Mouse (Mus musculus): ENCODE data around the gene Uxs1.

Uxs1 gene

GRCm38 (mm10) chr1:43717967-43718366, 109.6 kb downstream of the Uxs1 start:
- no peak for DNase-seq

DNA sequence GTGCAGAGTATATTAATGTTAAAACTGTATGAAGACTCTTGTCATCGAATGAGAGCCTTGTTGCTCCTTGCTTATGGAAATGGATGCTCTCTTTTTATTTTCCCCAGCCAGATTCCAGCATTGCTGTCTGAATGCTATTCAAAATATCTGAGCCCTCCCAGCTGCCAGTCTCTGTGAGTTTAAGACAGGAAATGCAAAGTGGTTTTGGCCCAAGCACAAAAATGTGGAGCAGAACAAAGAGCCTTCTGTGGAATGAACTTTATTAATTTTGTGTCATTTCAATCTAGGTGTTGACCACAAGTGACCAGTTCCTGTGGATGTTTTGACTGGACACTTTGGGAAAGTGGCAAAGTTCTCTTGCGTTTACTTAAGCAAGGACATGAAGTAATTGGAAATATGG, 112.8 kb downstream of the Uxs1 start:
- no peak for DNase-seq

DNA sequence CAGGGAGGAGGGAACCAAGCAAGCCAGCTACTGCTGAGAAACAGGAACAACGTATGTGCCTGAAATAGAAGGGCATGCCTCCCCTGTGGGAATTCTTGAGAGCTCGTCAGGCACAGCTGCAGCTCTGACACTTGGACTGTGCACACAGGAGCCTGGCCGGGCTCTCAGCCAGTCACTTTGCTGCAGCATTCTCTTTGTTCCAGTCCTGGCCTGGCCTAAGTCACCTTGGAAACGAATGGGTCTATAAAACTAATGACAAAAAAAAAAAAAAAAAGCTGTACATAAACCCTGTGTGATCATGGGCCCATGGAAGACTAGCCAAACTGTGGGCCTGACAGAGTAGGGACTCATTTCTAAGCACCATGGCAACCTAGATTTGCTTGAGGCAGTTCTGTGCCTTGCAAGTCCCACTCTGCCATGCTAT, 129.0 kb downstream of the Uxs1 start:
- no peak for DNase-seq
